In the genomic region with DNA sequence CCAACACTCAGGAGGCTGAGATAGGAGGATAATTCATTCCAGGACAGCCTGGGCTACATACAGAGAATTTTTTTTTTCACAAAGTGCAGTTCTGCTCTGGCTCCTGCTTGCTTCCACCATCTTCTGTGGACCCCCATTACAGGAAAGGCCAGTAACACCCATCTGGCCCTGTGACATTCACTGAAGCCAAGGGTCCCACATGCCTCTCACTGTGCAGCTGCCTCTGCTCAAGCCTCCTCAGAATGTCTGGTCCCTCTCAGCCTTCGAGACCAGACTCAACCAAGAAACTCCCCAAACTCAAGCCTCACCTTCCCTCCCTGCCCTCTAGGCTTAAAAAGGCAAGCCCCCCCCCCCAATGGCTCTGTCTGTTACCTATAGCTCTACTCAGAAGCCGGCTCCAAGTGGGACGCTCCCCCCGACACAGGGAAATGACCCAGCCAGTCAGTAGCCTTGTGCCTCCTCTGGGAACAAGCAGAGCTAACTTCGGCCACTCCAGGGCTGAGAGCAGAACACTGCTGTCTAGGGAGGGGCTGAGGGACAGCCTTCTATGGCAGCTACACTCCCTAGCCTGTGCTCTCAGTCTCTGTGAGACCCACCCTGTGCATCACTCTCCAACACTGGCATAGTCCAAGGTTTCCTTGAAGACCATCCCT, we compare ENCODE assay signal across 9 mouse cellular contexts. TPM values are rescaled to one million over a fixed set of nuclear protein-coding genes. Genes with fewer than 3 reads are reported as not detected.
DNase-seq lines count a peak whose midpoint lies in the region; ATAC-seq and TF ChIP-seq lines count a peak whose summit lies in the region.
"Had no signal": no experiment of that assay in that cellular context is flagged by ENCODE, and none has a peak within 500 bp of the region (broad histone marks: within the 10 kb centered on the region; RNA-seq: fewer than 3 reads in every experiment).

No protein-coding gene starts in this region.

- TF ChIP-seq CTCF in layer of hippocampus, adult 2 months (conservative IDR thresholded peaks at IDR 0.05): no peak

- no peak overlapping the region for H3K4me3 ChIP-seq in layer of hippocampus, adult 2 months
- no peak overlapping the region for H3K4me3 ChIP-seq in embryonic facial prominence, embryonic 13.5 days
- no peak overlapping the region for H3K4me3 ChIP-seq in liver, embryonic 12.5 days

- no peaks in the 10 kb centered on the region for H3K36me3 ChIP-seq in embryonic facial prominence, embryonic 13.5 days
- no peaks in the 10 kb centered on the region for H3K36me3 ChIP-seq in liver, embryonic 12.5 days

- intact Hi-C loops in heart, postnatal 36 days (cut with DNase I): no loop called here

- DNase-seq in layer of hippocampus, adult 2 months (ENCODE audit: low spot score in 2 of 2): no peak
- DNase-seq in layer of hippocampus, adult 9-10 months (ENCODE audit: low spot score): no peak
- DNase-seq in heart, postnatal 36 days: peak; percentile 30 to 46
- DNase-seq in embryo, embryonic 10.5 days (ENCODE audit: low spot score): no peak
- DNase-seq in ovary, postnatal 10 days (ENCODE audit: low spot score): no peak
- DNase-seq in Muller cell, postnatal 12 days (ENCODE audit: inconsistent ontology term): no peak

- no peak overlapping the region for H3K9ac ChIP-seq in embryonic facial prominence, embryonic 13.5 days
- no peak overlapping the region for H3K9ac ChIP-seq in liver, embryonic 12.5 days

- H3K4me2 ChIP-seq in embryonic facial prominence, embryonic 13.5 days: 0 out of 2 replicates have a peak overlapping the region, but pooled peaks have one; percentile 54
- H3K4me2 ChIP-seq in liver, embryonic 12.5 days: peak overlapping the region; percentile 47

- ATAC-seq in embryonic facial prominence, embryonic 13.5 days (ENCODE audit: insufficient number of reproducible peaks, insufficient read depth, low FRiP score, low TSS enrichment, low read depth): no peak
- no peak for ATAC-seq in liver, embryonic 12.5 days

- H3K27ac ChIP-seq in layer of hippocampus, adult 2 months: peak overlapping the region; percentile 90
- peak overlapping the region; percentile 91; the same call in 1 of the 2 replicates for H3K27ac ChIP-seq in embryonic facial prominence, embryonic 13.5 days
- peak overlapping the region; percentile 78 for H3K27ac ChIP-seq in liver, embryonic 12.5 days
- H3K27ac ChIP-seq: macrophage had no signal

- peaks cover 19% of the 10 kb centered on the region for H3K27me3 ChIP-seq in embryonic facial prominence, embryonic 13.5 days
- H3K27me3 ChIP-seq in liver, embryonic 12.5 days (replicated peaks): peaks cover 28% of the 10 kb centered on the region

- WGBS in embryonic facial prominence, embryonic 13.5 days: 74% methylated on average over 5 of the region's 5 CpGs
- WGBS in liver, embryonic 12.5 days (ENCODE audit: insufficient replicate concordance): 39% methylated on average over 5 of the region's 5 CpGs

- H3K9me3 ChIP-seq in embryonic facial prominence, embryonic 13.5 days: no peaks in the 10 kb centered on the region
- no peaks in the 10 kb centered on the region for H3K9me3 ChIP-seq in liver, embryonic 12.5 days (replicated peaks)

- H3K4me1 ChIP-seq in embryonic facial prominence, embryonic 13.5 days: peaks cover 56% of the 10 kb centered on the region
- H3K4me1 ChIP-seq in liver, embryonic 12.5 days: peaks cover 58% of the 10 kb centered on the region

RNA-seq across cellular contexts. Expression of a gene that starts 17.3 kb away (rescaled TPM):
- total RNA-seq in layer of hippocampus, adult 2 months (2021): 1 to 10 TPM in 1 of 2 experiments, under 1 TPM in 1; 0.91 to 1.9 TPM
- 0.34 and 0.99 TPM in 2 replicates for polyA plus RNA-seq in embryonic facial prominence, embryonic 13.5 days (2015; fragmentation: Nextera tagmentation; extraction: Ambion mirVana)
- total RNA-seq in heart, postnatal 36 days (2021): under 1 TPM; 0.14 to 0.28 TPM
- polyA plus RNA-seq in liver, embryonic 12.5 days (2016; fragmentation: Nextera tagmentation; extraction: Ambion mirVana): 0.13 and 0.29 TPM in 2 replicates

RNA-seq across cellular contexts. Expression of a gene that starts 29.2 kb away (rescaled TPM):
- under 1 TPM; 0.13 to 0.27 TPM for total RNA-seq in layer of hippocampus, adult 2 months (2021)
- 1.8 TPM in 2 replicates for polyA plus RNA-seq in embryonic facial prominence, embryonic 13.5 days (2015; fragmentation: Nextera tagmentation; extraction: Ambion mirVana)
- total RNA-seq in heart, postnatal 36 days (2021): under 1 TPM; 0.16 to 0.19 TPM
- 0.31 and 0.59 TPM in 2 replicates for polyA plus RNA-seq in liver, embryonic 12.5 days (2016; fragmentation: Nextera tagmentation; extraction: Ambion mirVana)
- polyA plus RNA-seq: macrophage had no signal

RNA-seq across cellular contexts. Expression of a gene that starts 31.0 kb away (rescaled TPM):
- total RNA-seq in layer of hippocampus, adult 2 months (2021): under 1 TPM; 0.18 to 0.39 TPM
- polyA plus RNA-seq in embryonic facial prominence, embryonic 13.5 days (2015; fragmentation: Nextera tagmentation; extraction: Ambion mirVana): 0.78 and 0.80 TPM in 2 replicates
- total RNA-seq in heart, postnatal 36 days (2021): under 1 TPM in 1 of 2 experiments, not detected in 1; 0.08 TPM
- 0.05 TPM in 1 of 2 replicates, not detected in the other for polyA plus RNA-seq in liver, embryonic 12.5 days (2016; fragmentation: Nextera tagmentation; extraction: Ambion mirVana)
- polyA plus RNA-seq: macrophage had no signal

RNA-seq across cellular contexts. Expression of a gene that starts 58.3 kb away (rescaled TPM):
- total RNA-seq in layer of hippocampus, adult 2 months (2021): 10 to 100 TPM in 1 of 2 experiments, 1 to 10 TPM in 1; 9.2 to 13.1 TPM
- polyA plus RNA-seq in embryonic facial prominence, embryonic 13.5 days (2015; fragmentation: Nextera tagmentation; extraction: Ambion mirVana): 12.5 and 15.6 TPM in 2 replicates
- 10 to 100 TPM; 19.5 to 22.5 TPM for total RNA-seq in heart, postnatal 36 days (2021)
- polyA plus RNA-seq in liver, embryonic 12.5 days (2016; fragmentation: Nextera tagmentation; extraction: Ambion mirVana): 9.4 and 10.2 TPM in 2 replicates

Comparison
In these comparisons a context has a peak if more than half of its experiments do, and no peak if none do; other contexts are left out.
1. DNase-seq: peak in heart, postnatal 36 days (2 of 2); none in layer of hippocampus, adult 2 months (0 of 2), layer of hippocampus, adult 9-10 months (single experiment), embryo, embryonic 10.5 days (single experiment), ovary, postnatal 10 days (single experiment) and Muller cell, postnatal 12 days (single experiment).
2. Peak in every context shown above with its lines, with median percentiles within 50 percentile points of each other: H3K27ac ChIP-seq.